Mouse (Mus musculus) 3134 (cell line): ENCODE results near the gene Jph2.

Experiments used
- DNase-seq: peaks from one replicate; pipeline ENCODE4 v3.0.0-alpha.2; 2011; ENCODE audit warnings: low spot score; ENCODE audit not compliant: insufficient read length; ENCODE audit errors: extremely low read depth

Jph2 gene

DNA sequence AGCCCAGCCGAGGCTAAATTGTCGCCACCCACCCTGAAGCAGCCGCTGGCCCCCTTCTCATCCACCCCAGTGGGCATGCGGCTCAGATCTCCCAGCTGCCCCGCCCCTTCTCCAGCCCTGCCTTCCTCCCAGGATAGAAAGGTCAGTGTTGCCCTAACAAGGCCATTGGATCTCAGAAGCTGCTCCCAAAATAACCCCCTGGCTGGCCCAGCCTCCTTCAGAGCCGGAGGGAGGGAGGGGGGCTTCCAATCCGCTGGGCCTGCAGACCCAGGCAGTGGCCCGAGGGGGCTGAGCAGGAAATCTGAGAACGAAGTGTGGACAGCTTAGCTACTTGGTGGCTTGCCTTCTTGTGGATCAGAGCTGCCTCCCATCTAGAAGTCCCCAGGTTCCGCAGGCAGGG is at the start of gene Jph2:
TSS of gene Jph2 (minus strand) at position 89 of the 400 bp plus-strand sequence.
- DNase-seq, result no peak

DNA sequence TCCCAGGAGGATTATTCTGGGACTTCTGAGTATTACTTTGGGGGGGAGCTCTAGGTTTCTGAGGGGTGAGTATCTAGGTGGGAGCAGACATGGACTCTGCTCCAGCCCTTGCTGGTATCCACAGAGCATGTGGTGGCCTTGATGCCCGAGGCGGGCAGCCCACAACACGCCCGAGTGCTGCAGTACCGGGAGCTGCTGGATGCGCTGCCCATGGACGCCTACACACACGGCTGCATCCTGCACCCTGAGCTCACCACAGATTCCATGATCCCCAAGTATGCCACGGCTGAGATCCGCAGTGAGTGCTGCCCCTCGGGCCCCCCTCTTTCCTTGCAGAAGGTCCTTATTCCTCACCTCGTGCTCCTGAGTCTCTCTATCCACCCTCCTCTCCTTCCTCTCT is 49.6 kb upstream of the Jph2 start:
- no peak for DNase-seq

DNA sequence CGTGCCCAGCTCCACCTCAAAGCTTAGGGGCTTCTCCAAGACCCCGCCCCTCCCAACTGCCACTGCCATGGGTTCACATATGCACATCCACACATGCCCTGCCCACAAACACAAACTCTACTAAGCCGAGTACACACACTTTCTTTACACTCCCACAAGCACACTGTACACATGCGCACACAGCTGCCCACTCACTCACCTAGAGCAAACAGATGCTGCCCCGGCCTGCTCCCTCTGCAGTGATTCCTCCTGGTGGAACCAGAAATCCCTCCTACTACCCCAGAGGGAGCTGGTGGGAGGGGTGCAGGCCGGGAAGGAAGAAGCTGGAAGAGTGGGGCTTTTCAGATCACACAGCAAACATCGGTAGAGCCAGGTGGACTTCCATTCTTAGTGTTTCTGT is 46.2 kb upstream of the Jph2 start:
- DNase-seq, result no peak

- DNase-seq, result no peak
Measured at GRCm38 (mm10) chr2:163443543-163443942, 45.8 kb upstream of the Jph2 start.

- DNase-seq, result no peak
Measured at GRCm38 (mm10) chr2:163439488-163439887, 41.7 kb upstream of the Jph2 start.

DNA sequence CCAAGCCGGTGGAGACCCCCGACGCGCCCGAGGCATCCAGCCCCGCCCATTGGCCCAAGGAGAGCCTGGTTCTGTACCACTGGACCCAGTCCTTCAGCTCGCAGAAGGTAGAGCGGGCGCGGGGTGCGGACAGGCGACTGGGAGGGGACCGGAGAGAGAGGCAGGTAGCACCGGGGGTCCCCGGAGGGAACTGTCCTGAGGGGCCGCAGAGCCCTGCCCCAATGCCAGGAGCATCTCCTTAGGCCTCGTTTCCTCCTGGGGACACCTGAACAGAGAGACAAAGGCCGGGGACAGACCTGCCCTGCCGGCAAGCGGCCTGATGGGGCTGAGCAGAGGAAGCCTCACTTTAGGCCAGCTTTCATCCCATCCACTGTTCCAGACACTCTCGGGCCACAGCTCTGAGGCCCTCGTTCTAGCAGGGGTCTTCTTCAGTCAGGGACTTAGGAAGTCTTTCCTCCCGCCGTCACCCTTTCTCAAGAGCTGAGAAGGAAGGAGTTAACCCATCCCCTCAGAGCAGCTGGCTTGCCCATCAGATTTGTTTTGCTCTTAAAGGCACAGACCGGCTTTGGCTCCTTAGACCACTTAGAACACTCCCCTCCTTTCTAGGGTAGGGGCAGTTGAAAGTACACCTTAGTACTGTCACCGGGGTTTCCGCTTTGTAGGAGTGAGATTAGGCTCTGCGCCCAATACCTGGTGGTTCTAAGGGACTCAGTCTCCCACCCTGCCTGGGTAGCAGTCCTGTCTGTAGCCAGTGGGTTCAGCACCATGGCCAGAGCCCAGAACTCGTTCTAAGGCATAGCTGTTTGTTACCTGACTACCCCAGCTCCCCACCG is 41.0 kb upstream of the Jph2 start:
- DNase-seq, result no peak

DNA sequence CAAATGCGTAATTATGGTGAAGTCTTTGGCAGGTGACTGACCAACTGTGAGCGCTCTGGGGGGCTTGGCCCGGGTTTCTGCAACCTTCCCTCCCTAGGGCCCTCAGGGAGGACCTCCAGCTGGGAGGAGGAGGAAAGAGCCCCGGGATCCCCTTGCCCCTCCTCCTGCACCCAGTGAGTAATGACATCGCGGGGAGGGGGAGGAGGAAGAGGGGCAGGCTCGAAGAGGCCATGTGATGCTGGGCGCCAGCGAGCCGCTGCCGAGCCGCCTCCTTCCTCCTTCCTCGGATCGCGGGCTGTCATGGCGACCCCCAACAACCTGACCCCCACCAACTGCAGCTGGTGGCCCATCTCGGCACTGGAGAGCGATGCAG is 40.4 kb upstream of the Jph2 start, which contains the start of gene Gdap1l1:
TSS of gene Gdap1l1 (plus strand) at position 231 of the 373 bp plus-strand sequence.
- no peak for DNase-seq

DNA sequence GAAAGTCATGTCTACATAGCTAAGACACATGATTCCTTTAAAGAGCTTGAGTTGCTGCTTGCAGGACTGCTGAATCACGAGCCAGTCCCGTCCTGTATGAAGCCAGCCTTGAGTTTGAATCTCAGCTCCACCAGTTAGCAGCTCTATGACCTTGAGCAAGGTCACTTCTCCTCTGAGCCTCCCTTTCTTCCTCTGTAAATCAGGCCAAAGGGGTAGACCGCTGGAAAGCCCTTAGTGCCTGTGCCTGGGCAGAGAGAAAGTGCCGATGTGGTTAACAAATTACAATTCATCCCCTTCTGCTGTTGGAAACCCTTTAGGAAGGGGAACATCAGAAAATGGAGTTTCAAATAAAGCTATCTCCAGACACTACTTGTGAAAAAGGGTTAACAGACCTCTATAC is 40.0 kb upstream of the Jph2 start:
- DNase-seq, result no peak

- no peak for DNase-seq
Measured at GRCm38 (mm10) chr2:163433971-163434370, 36.2 kb upstream of the Jph2 start.

- DNase-seq, result no peak
Measured at GRCm38 (mm10) chr2:163431289-163431688, 33.5 kb upstream of the Jph2 start.

GRCm38 (mm10) chr2:163428346-163429011 is 30.7 kb upstream of the Jph2 start:
- DNase-seq, result no peak

GRCm38 (mm10) chr2:163424597-163424996 is 26.8 kb upstream of the Jph2 start, which contains the start of gene Oser1:
Gene Oser1, minus strand, starts transcription at chr2:163424697.
- no peak for DNase-seq

DNA sequence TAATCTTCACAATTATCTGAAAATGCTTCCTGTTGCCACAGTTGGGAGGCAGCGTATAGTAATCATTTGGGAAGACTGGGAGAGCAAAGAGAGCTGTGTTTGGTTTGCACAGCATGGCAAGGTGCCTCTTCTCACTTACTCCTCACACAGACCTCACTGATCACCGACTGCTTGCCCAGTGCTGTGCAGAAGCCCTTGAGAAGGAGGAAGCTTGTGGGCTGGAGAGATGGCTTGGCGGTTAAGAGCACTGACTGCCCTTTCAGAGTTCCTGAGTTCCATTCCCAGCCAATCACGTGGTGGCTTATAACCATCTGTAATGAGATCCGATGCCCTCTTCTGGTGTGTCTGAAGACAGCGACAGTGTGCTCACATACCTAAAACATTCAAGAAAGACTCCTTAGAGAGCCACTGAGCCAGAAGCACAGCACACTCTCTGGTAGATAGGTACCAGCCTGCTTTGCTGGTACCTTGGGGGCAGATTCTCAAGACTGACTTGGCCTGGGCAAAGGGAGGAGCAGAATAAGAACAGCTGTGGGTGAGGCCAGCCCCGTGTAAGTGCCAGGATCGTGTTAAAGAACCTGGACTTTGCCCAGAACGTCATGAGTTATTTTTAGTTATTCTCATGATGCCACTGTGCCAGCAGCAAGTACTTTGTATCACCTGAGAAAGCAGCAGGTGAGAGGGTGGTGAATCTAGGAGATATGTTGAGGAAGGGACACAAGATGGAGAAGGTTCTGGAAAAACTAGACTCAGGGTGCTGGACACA is 25.3 kb upstream of the Jph2 start:
- DNase-seq, result no peak

DNA sequence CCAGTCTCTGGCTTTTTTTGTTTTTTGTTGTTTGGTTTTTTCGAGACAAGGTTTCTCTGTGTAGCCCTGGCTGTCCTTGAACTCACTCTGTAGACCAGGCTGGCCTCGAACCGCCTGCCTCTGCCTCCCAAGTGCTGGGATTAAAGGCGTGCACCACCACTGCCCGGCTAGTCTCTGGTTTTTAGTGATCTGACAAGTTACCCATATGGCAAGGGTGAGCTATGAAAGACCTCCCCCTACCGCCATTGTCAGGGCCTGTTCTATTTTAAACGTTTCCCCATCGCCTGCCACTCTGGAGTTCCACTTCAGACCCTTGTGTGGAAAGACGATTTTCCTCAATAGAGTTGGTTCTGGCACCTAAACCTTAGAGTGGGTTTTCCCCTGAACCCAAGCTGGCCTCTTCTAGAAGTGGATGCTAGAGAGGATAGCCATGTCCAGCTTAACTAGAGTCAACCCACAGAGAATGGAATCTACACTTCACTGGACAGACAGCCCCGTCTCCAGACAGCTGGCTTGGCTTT is 22.6 kb upstream of the Jph2 start:
- DNase-seq, result peak; percentile 36

- peak; percentile 99 for DNase-seq
Measured at GRCm38 (mm10) chr2:163419346-163420045, 21.7 kb upstream of the Jph2 start.

DNA sequence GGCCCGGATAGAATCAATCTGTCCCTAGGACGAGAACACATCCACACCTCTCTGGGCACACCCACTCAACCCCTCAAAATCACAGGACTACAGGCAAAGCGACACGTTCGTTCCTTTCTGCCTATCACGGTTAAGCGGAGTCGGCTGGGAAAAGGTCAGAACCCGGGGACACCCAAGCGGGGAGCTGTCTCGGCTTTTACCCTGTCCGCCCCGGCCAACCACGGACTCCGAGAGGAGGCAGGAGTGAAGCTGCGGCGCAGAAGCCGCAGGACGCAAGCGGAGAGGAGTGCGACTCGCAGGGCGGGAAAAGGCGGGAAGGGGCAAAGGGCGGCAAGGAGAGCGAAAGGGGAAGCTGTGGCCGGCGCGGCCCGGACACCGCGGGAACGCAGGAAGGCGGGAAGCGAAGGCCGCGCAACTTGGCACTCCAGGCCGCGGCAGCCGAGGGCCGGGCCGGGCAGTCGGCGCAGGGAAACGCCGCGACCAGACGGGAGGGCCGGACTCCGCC is 21.1 kb upstream of the Jph2 start:
- no peak for DNase-seq

- no peak for DNase-seq
Measured at GRCm38 (mm10) chr2:163417830-163418229, 20.0 kb upstream of the Jph2 start.

DNA sequence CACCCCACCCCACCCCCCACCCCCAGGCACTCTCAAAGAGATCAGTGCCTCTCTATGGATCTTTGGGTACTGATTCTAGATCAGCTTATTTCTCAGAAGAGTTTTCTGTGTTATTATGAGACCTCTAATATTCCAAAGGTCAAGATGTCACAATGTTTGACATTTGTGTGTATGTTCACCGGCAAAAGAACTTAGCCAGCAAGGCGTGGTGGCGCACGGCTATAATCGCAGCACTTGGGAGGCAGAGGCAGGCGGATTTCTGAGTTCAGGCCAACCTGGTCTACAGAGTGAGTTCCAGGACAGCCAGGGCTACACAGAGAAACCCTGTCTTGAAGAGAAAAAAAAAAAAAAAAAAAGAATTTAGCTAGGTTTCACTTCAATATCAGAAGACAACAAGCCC is 19.2 kb upstream of the Jph2 start:
- no peak for DNase-seq

DNA sequence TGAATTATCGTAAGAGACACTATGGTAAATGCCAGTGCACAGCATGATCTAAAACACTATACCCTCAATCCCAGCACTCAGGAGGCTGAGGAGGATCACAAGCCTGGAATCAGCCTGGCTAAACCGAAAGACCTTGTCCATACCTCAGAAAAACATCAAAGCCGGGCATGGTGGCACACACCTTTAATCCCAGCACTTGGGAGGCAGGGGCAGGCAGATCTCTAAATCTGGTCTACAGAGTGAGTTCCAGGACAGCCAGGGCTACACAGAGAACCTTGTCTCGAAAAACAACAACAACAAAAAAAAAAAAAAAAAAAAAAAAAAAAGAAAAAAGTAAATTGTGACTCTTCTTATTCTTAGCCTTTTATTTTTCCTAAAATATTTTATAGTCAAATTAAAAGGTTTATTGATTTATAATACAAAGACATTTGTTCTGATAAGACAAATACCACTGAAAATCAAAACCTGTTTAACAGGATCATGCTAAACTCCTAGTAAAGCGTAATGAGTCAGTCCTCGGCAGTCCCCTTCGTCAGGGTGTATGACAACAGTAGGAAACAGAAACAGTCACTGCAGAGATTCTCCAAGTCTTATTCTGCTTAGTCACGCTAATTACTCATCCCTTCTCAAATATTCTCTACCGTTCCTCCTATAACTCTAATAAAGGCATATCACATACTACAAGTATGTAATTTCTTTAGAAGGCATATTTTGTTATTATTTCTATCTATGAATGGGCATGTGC is 15.2 kb upstream of the Jph2 start:
- DNase-seq, result peak; percentile 30

DNA sequence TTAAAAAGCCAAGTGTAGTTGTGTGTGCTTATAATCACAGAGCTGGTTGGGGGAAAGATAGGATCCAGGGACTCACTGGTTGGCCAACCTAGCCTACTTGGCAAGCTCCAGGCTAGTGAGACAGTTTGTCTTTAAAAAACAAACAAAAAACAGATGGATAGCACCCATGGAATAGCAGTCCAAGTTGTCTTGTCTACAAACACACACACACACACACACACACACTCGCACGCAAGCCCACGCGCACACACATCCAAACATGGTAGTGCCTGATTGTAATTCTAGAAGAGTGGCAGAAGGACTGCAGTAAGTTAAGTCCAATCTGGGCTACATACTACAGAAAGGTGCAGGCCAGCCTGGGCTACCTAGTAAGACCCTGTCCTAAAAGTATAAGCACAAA is 14.6 kb upstream of the Jph2 start:
- DNase-seq, result no peak
